Mouse (Mus musculus): ENCODE measurements at regions not wholly inside any gene's neighbourhood (a gene's known extent, or its start where the extent isn't known, plus 50 kb on each side); places are given as distances from the start of the nearest gene placed in this dataset.

- no peak for DNase-seq
These were observed 227.3 kb upstream of the Irx5 start for GRCm38 (mm10) chr8:92130025-92130557.

- no peak for DNase-seq
These were observed 228.0 kb upstream of the Irx5 start for GRCm38 (mm10) chr8:92129241-92130015.

GRCm38 (mm10) chr8:92125631-92126030, 231.8 kb upstream of the Irx5 start:
- DNase-seq: no peak

GRCm38 (mm10) chr8:92121296-92121695, 236.1 kb upstream of the Irx5 start:
- DNase-seq: no peak

GRCm38 (mm10) chr8:92115479-92116267, 241.8 kb upstream of the Irx5 start:
- DNase-seq: no peak

- no peak for DNase-seq
These were observed 242.8 kb upstream of the Irx5 start for GRCm38 (mm10) chr8:92114311-92115275.

- DNase-seq: no peak
These were observed 243.5 kb upstream of the Irx5 start for GRCm38 (mm10) chr8:92113901-92114300.

- no peak for DNase-seq
These were observed 244.0 kb upstream of the Irx5 start for GRCm38 (mm10) chr8:92113386-92113785.

GRCm38 (mm10) chr8:92104561-92104960, 252.9 kb upstream of the Irx5 start:
- DNase-seq: no peak

- no peak for DNase-seq
These were observed 254.9 kb upstream of the Irx5 start for GRCm38 (mm10) chr8:92102521-92102920.

- no peak for DNase-seq
These were observed 262.1 kb upstream of the Irx5 start for GRCm38 (mm10) chr8:92095276-92095675.

- DNase-seq: no peak
These were observed 273.3 kb upstream of the Irx5 start for GRCm38 (mm10) chr8:92084124-92084523.

- DNase-seq: no peak
These were observed 275.5 kb upstream of the Irx5 start for GRCm38 (mm10) chr8:92081900-92082299.

- no peak for DNase-seq
These were observed 276.6 kb upstream of the Irx5 start for GRCm38 (mm10) chr8:92080852-92081251.

GRCm38 (mm10) chr8:92077611-92078010, 275.7 kb upstream of the Irx3 start:
- no peak for DNase-seq

GRCm38 (mm10) chr8:92072254-92072615, 270.4 kb upstream of the Irx3 start:
- DNase-seq: no peak

- DNase-seq: no peak
These were observed 269.7 kb upstream of the Irx3 start for GRCm38 (mm10) chr8:92071305-92072253.

GRCm38 (mm10) chr8:92070704-92071103, 268.8 kb upstream of the Irx3 start:
- no peak for DNase-seq

GRCm38 (mm10) chr8:92066435-92066834, 264.6 kb upstream of the Irx3 start:
- DNase-seq: no peak

GRCm38 (mm10) chr8:92065554-92066239, 263.8 kb upstream of the Irx3 start:
- no peak for DNase-seq
